Mouse (Mus musculus): ENCODE data around the gene Mgat2. TPM values are rescaled to one million over a fixed set of nuclear protein-coding genes. Genes with fewer than 3 reads are reported as not detected.
A peak's percentile ranks its signal among the peaks of the same experiment; 100 is the strongest.

The Mgat2 gene
- polyA plus RNA-seq, 1 experiment: 24.8 TPM

DNA sequence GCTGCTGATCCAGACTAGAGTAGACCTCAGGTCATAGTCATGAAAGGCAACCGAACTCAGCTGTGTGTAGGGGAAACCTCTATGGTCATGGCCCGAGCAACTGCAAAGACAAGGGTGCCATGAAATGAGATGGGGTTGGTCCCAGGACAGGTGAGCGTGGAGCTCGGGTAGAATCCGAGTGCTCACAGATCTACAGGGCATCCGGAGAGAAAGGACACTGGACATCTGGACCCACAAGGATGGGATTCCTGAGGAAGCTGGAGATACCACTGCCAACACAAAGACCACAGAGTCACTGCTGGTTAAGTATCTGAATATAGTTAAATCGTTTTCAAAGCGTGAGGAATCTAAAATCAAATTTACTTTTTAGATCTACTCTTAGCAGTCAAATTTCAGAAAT lies 23.4 kb downstream of the Mgat2 start:
- Histone ChIP-seq H3K36me3 (ENCODE audit: control insufficient read depth, insufficient read depth, low read length, poor library complexity, severe bottlenecking) (peaks cover 8% of the 10 kb centered on the region), H3K9ac (ENCODE audit: low read depth, poor library complexity, severe bottlenecking) (no peak overlapping the region), H3K27me3 (ENCODE audit: control insufficient read depth, insufficient read depth, low read length, poor library complexity, severe bottlenecking) (no peaks in the 10 kb centered on the region), H3K4me1 (ENCODE audit: control insufficient read depth, insufficient read depth, low read length) (no peaks in the 10 kb centered on the region), H3K9me3 (replicated peaks; ENCODE audit: control insufficient read depth, insufficient read depth, low read length, poor library complexity, severe bottlenecking) (no peaks in the 10 kb centered on the region), H3K27ac (ENCODE audit: insufficient read depth, low read length) (no peak overlapping the region), H3K4me3 (ENCODE audit: low read depth, low read length) (no peak overlapping the region)
- TF ChIP-seq EP300 (IDR thresholded peaks at IDR 0.05; ENCODE audit: insufficient read depth, low read depth, low read length) (no peak), CTCF (IDR thresholded peaks at IDR 0.05; ENCODE audit: low read depth, low read length) (no peak), POLR2A (IDR thresholded peaks at IDR 0.05; ENCODE audit: insufficient read depth, low read length) (no peak)

DNA sequence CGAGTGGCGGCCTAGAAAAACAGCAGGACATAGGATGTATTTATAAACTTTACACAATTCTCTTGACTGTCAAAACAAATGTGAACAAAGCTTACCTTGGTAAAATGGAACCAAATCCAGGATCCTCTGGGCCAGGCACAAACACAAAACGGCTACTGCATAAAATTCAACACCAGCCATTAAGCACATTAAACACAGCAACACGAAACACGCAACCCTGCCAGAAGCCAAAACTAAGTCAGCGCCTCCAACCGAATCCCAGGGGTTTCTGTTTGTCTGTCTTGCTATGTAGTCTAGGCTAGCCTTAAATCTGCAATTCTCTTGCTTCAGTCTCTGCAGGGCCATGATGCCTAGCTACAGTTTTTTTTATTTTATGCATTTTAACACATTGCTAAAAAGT lies 24.0 kb downstream of the Mgat2 start:
- H3K36me3 ChIP-seq (ENCODE audit: control insufficient read depth, insufficient read depth, low read length, poor library complexity, severe bottlenecking): peaks cover 8% of the 10 kb centered on the region
- H3K4me3 ChIP-seq (ENCODE audit: low read depth, low read length): no peak overlapping the region
- TF ChIP-seq POLR2A (IDR thresholded peaks at IDR 0.05; ENCODE audit: insufficient read depth, low read length) (no peak), EP300 (IDR thresholded peaks at IDR 0.05; ENCODE audit: insufficient read depth, low read depth, low read length) (no peak), CTCF (IDR thresholded peaks at IDR 0.05; ENCODE audit: low read depth, low read length) (no peak)
- H3K27me3 ChIP-seq (ENCODE audit: control insufficient read depth, insufficient read depth, low read length, poor library complexity, severe bottlenecking): no peaks in the 10 kb centered on the region
- H3K27ac ChIP-seq (ENCODE audit: insufficient read depth, low read length): no peak overlapping the region
- no peak overlapping the region for H3K9ac ChIP-seq (ENCODE audit: low read depth, poor library complexity, severe bottlenecking)
- no peaks in the 10 kb centered on the region for H3K9me3 ChIP-seq (replicated peaks; ENCODE audit: control insufficient read depth, insufficient read depth, low read length, poor library complexity, severe bottlenecking)
- no peaks in the 10 kb centered on the region for H3K4me1 ChIP-seq (ENCODE audit: control insufficient read depth, insufficient read depth, low read length)

DNA sequence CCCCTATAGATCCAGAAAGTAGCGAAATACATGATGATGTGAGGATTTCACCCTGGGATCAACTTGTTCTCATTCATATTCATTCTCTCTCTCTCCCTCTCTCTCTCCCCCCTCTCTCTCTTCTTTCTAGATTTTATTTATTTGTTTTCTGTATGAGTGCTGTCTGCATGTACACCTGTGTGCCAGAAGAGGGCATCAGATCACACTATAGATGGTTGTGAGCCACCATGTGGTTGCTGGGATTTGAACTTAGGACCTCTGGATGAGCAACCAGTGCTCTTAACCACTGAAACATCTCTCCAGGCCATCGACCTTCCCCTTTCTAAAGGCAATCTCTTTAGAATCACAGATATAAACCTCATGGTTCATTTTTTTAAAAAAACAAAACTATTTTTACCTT lies 24.6 kb downstream of the Mgat2 start:
- peaks cover 12% of the 10 kb centered on the region for H3K36me3 ChIP-seq (ENCODE audit: control insufficient read depth, insufficient read depth, low read length, poor library complexity, severe bottlenecking)

DNA sequence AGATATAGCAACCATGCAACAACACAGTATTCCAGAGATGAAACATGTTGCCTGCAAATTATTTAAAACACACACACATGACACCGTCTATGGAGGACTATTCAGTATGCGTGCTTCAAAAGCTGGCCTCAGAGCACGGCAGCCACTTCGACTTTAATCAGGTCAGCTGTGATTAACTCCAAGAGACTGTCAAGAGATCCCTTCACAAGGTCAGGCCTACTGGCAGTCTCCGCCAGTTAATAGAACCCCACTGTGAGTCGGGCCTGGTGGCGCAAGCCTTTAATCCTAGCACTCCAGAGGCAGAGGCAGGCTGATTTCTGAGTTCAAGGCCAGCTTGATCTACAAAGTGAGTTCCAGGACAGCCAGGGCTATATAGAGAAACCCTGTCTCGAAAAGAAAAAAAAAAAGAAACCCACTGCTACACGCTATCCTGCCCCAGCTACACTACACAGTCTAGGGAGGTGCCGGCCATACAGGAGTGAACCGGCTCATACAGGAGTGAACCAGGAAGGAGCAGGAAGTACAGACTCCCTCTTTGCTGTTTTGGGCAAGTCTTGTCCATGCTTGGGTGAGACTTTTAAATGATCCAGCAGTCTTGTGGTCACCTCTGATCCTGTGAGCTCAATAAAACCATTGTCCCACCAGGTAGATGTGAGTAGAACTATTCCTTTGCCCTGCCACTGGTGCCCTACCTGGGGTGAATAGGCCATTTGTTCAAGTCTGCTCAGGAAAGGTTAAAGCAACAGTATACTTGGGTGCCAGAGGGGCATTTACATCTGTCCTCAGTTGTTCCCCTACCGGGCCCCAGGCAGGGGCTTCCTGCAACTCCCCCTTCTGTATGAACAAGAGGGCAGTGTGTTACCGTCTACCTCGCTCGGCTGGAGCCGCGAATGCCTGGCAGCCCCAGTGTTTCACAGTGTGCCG lies 26.4 kb downstream of the Mgat2 start:
- Histone ChIP-seq H3K9ac (ENCODE audit: low read depth, poor library complexity, severe bottlenecking) (peak overlapping the region; percentile 5), H3K4me1 (ENCODE audit: control insufficient read depth, insufficient read depth, low read length) (no peaks in the 10 kb centered on the region), H3K4me3 (ENCODE audit: low read depth, low read length) (no peak overlapping the region), H3K9me3 (replicated peaks; ENCODE audit: control insufficient read depth, insufficient read depth, low read length, poor library complexity, severe bottlenecking) (no peaks in the 10 kb centered on the region), H3K27ac (ENCODE audit: insufficient read depth, low read length) (peak overlapping the region; percentile 90), H3K27me3 (ENCODE audit: control insufficient read depth, insufficient read depth, low read length, poor library complexity, severe bottlenecking) (no peaks in the 10 kb centered on the region), H3K36me3 (ENCODE audit: control insufficient read depth, insufficient read depth, low read length, poor library complexity, severe bottlenecking) (peaks cover 12% of the 10 kb centered on the region)
- 0 out of 2 replicates have a peak, but pooled peaks have one; percentile 42 for TF ChIP-seq EP300 (IDR thresholded peaks at IDR 0.05; ENCODE audit: insufficient read depth, low read depth, low read length)
- no peak for TF ChIP-seq POLR2A (IDR thresholded peaks at IDR 0.05; ENCODE audit: insufficient read depth, low read length)

More for the DNA sequence above, 24.6 kb downstream of the Mgat2 start:
- TF ChIP-seq CTCF (IDR thresholded peaks at IDR 0.05; ENCODE audit: low read depth, low read length): peak; percentile 15
- no peak for TF ChIP-seq POLR2A (IDR thresholded peaks at IDR 0.05; ENCODE audit: insufficient read depth, low read length)
- TF ChIP-seq EP300 (IDR thresholded peaks at IDR 0.05; ENCODE audit: insufficient read depth, low read depth, low read length): no peak
- H3K9me3 ChIP-seq (replicated peaks; ENCODE audit: control insufficient read depth, insufficient read depth, low read length, poor library complexity, severe bottlenecking): no peaks in the 10 kb centered on the region
- no peak overlapping the region for H3K4me3 ChIP-seq (ENCODE audit: low read depth, low read length)
- no peak overlapping the region for H3K9ac ChIP-seq (ENCODE audit: low read depth, poor library complexity, severe bottlenecking)
- H3K27ac ChIP-seq (ENCODE audit: insufficient read depth, low read length): no peak overlapping the region
- no peaks in the 10 kb centered on the region for H3K27me3 ChIP-seq (ENCODE audit: control insufficient read depth, insufficient read depth, low read length, poor library complexity, severe bottlenecking)
- no peaks in the 10 kb centered on the region for H3K4me1 ChIP-seq (ENCODE audit: control insufficient read depth, insufficient read depth, low read length)

DNA sequence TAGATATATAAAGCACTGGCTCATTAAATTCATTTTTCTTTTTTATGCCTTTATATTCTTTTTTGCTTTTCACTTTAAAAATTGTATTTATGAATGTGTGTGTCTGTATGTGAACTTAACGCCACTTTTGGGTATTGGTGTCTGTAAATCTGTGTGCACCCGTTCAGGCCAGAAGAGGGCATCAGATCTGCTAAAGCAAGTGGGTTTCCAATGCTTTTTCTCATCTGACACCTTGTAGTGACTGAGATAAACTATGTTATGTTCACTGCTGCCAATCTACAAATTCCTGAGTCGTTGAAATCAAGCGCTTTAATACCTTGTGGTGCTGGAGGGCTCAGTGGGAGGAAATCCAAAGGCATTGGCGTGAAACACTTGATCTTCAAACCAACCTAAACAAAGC lies 27.1 kb downstream of the Mgat2 start:
- H3K27ac ChIP-seq (ENCODE audit: insufficient read depth, low read length): 0 out of 2 replicates have a peak overlapping the region, but pooled peaks have one; percentile 6
- no peaks in the 10 kb centered on the region for H3K9me3 ChIP-seq (replicated peaks; ENCODE audit: control insufficient read depth, insufficient read depth, low read length, poor library complexity, severe bottlenecking)
- peaks cover 12% of the 10 kb centered on the region for H3K36me3 ChIP-seq (ENCODE audit: control insufficient read depth, insufficient read depth, low read length, poor library complexity, severe bottlenecking)
- no peaks in the 10 kb centered on the region for H3K4me1 ChIP-seq (ENCODE audit: control insufficient read depth, insufficient read depth, low read length)
- no peak for TF ChIP-seq EP300 (IDR thresholded peaks at IDR 0.05; ENCODE audit: insufficient read depth, low read depth, low read length)
- TF ChIP-seq POLR2A (IDR thresholded peaks at IDR 0.05; ENCODE audit: insufficient read depth, low read length): no peak
- TF ChIP-seq CTCF (IDR thresholded peaks at IDR 0.05; ENCODE audit: low read depth, low read length): no peak
- peak overlapping the region; percentile 5; the same call in 1 of the 2 replicates for H3K9ac ChIP-seq (ENCODE audit: low read depth, poor library complexity, severe bottlenecking)
- no peak overlapping the region for H3K4me3 ChIP-seq (ENCODE audit: low read depth, low read length)
- H3K27me3 ChIP-seq (ENCODE audit: control insufficient read depth, insufficient read depth, low read length, poor library complexity, severe bottlenecking): no peaks in the 10 kb centered on the region

DNA sequence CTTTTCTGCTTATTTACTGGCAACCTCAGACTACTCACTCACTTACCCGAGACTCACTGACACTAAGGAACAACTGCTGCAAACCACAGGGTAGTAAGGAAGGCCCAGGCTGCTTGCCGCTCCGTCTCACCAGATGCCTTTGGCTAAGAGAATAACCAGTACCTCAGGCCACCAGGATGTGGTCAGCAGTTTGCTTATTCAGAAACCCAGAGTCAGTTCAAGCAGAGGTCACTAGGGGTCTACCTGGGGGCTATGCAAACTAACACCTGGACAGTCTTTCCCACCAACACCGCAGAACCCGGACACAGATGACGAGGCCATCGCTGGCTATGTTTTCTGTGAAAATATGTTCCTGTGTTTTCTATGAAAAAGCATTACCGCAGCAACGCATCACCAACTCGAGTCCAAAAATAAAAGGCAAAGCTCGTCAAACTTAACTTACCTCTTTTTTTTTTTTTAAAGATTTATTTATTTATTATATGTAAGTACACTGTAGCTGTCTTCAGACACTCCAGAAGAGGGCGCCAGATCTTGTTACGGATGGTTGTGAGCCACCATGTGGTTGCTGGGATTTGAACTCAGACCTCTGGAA lies 29.3 kb downstream of the Mgat2 start:
- Histone ChIP-seq H3K36me3 (ENCODE audit: control insufficient read depth, insufficient read depth, low read length, poor library complexity, severe bottlenecking) (peaks cover 11% of the 10 kb centered on the region), H3K27me3 (ENCODE audit: control insufficient read depth, insufficient read depth, low read length, poor library complexity, severe bottlenecking) (no peaks in the 10 kb centered on the region), H3K4me1 (ENCODE audit: control insufficient read depth, insufficient read depth, low read length) (no peaks in the 10 kb centered on the region), H3K27ac (ENCODE audit: insufficient read depth, low read length) (no peak overlapping the region), H3K9ac (ENCODE audit: low read depth, poor library complexity, severe bottlenecking) (no peak overlapping the region), H3K9me3 (replicated peaks; ENCODE audit: control insufficient read depth, insufficient read depth, low read length, poor library complexity, severe bottlenecking) (no peaks in the 10 kb centered on the region), H3K4me3 (ENCODE audit: low read depth, low read length) (no peak overlapping the region)
- TF ChIP-seq POLR2A (IDR thresholded peaks at IDR 0.05; ENCODE audit: insufficient read depth, low read length) (no peak), EP300 (IDR thresholded peaks at IDR 0.05; ENCODE audit: insufficient read depth, low read depth, low read length) (no peak), CTCF (IDR thresholded peaks at IDR 0.05; ENCODE audit: low read depth, low read length) (no peak)
